Mouse (Mus musculus): ENCODE results near the gene Casp7. TPM values are rescaled to one million over a fixed set of nuclear protein-coding genes. Genes with fewer than 3 reads are reported as not detected.

Casp7 gene
- polyA plus RNA-seq, 1 experiment from 2014 or later: 22.8 TPM

DNA sequence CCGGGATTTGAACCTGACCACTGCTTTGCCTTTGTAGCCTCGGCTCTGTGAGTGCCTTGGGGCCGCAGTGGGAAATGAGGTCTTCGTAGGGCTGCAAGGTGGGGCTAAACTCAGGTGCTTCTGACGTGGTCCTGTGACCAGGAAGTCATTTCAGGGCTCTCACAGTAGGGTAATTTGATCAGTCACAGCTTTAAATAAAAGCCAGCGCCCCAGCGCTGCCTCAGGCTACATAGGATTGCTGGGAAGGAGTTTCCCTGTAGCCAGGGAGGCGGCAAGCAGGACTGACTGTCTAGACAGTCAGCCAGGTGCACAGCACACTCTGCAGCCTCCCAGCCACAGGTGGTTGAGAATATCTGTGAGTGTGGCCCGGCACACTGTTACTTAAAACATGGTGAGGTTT is 22.5 kb downstream of the Casp7 start:
- 43% methylated on average over 9 of the region's 9 CpGs for WGBS
- H3K9me3 ChIP-seq (replicated peaks; ENCODE audit: control insufficient read depth, low read length): no peaks in the 10 kb centered on the region
- no peak overlapping the region for H3K4me2 ChIP-seq (ENCODE audit: low read depth, low read length)
- no peaks in the 10 kb centered on the region for H3K27me3 ChIP-seq (ENCODE audit: control insufficient read depth, insufficient read depth, low read length)
- no peaks in the 10 kb centered on the region; the same call in 1 of the 2 replicates for H3K4me1 ChIP-seq (ENCODE audit: control insufficient read depth, insufficient read depth, low read length)
- DNase-seq (ENCODE audit: low spot score) (peak; percentile 67), ATAC-seq (replicated peaks; ENCODE audit: insufficient number of reproducible peaks, low FRiP score, low TSS enrichment, low read depth) (0 out of 2 replicates have a peak, but pooled peaks have one; percentile 27)
- H3K9ac ChIP-seq (replicated peaks; ENCODE audit: low read length): no peak overlapping the region
- H3K4me3 ChIP-seq (ENCODE audit: low read depth, low read length): no peak overlapping the region
- H3K36me3 ChIP-seq (replicated peaks; ENCODE audit: control insufficient read depth, insufficient read depth, low read depth, low read length): no peaks in the 10 kb centered on the region
- H3K27ac ChIP-seq (replicated peaks; ENCODE audit: low read depth, low read length): no peak overlapping the region

DNA sequence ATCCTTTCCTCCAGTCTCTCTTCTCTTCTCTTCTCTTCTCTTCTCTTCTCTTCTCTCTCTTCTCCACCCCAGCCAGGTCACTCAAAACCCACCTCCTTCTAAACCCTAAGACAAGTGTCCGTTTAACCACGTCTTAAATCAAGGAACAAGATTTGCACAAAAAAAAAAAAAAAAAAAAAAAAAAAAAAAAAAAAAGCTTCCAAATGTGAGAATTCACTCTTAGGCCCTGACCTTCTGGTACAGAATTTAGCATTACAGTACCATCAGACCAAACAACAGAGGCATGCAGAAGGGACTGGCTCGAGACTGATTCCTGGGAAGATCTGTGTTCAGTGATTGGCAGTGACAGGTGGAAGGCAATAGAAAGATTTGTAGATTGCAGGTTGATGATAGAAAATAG is 23.4 kb downstream of the Casp7 start:
- ATAC-seq (replicated peaks; ENCODE audit: insufficient number of reproducible peaks, low FRiP score, low TSS enrichment, low read depth) (no peak), DNase-seq (ENCODE audit: low spot score) (no peak)
- Histone ChIP-seq H3K4me1 (ENCODE audit: control insufficient read depth, insufficient read depth, low read length) (no peaks in the 10 kb centered on the region; the same call in 1 of the 2 replicates), H3K4me2 (ENCODE audit: low read depth, low read length) (no peak overlapping the region), H3K9me3 (replicated peaks; ENCODE audit: control insufficient read depth, low read length) (no peaks in the 10 kb centered on the region), H3K27me3 (ENCODE audit: control insufficient read depth, insufficient read depth, low read length) (no peaks in the 10 kb centered on the region), H3K4me3 (ENCODE audit: low read depth, low read length) (no peak overlapping the region), H3K27ac (replicated peaks; ENCODE audit: low read depth, low read length) (no peak overlapping the region), H3K9ac (replicated peaks; ENCODE audit: low read length) (no peak overlapping the region), H3K36me3 (replicated peaks; ENCODE audit: control insufficient read depth, insufficient read depth, low read depth, low read length) (no peaks in the 10 kb centered on the region)
- WGBS: 86% methylated on average over 3 of the region's 3 CpGs

DNA sequence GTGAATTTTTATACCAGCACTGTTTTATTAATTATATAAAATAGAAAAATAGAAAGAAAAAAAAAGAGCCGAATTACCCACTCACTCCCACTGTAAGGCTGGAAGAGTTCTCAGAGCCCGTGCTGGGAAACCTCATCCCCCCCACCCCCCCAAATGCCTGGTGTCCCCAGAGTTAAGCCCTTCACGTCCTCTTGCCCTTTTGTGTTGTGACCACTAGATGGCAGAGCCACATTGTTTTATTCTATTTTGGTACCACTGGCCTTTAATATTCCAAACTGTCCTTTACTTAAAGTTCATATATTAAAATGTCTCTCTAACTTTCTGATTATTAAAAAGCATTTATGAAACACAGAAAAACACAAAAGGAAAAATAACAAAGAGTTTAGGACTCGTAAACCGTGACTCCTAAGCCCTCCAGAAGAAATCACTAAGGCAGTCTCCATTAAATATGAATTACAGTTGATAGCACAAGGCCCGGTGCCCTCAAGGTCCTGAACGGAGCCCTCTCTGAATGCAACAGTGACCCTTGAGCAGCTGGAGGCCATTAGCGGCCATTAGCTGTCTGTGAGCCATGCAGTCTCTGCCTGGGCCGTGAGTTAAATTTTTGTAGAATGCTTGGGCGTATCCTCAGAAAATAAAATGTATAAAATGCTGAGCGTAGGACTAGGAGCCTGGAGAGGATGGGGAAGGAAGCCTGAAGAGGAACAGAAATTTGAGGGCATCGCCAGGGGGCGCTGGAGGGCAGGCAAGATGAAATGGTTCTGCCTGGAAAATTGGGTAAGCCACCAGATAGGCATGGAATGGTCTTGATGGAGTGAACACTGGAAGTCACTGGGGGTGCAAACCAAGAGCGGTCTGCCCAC is 25.8 kb downstream of the Casp7 start:
- peak overlapping the region; percentile 13; the same call in 1 of the 2 replicates for H3K4me2 ChIP-seq (ENCODE audit: low read depth, low read length)
- no peaks in the 10 kb centered on the region; the same call in 1 of the 2 replicates for H3K4me1 ChIP-seq (ENCODE audit: control insufficient read depth, insufficient read depth, low read length)
- H3K27me3 ChIP-seq (ENCODE audit: control insufficient read depth, insufficient read depth, low read length): no peaks in the 10 kb centered on the region
- DNase-seq (ENCODE audit: low spot score) (peak; percentile 83), ATAC-seq (replicated peaks; ENCODE audit: insufficient number of reproducible peaks, low FRiP score, low TSS enrichment, low read depth) (0 out of 2 replicates have a peak, but pooled peaks have one; percentile 67)
- WGBS: 21% methylated on average over 14 of the region's 14 CpGs
- no peak overlapping the region for H3K27ac ChIP-seq (replicated peaks; ENCODE audit: low read depth, low read length)
- H3K36me3 ChIP-seq (replicated peaks; ENCODE audit: control insufficient read depth, insufficient read depth, low read depth, low read length): no peaks in the 10 kb centered on the region
- no peaks in the 10 kb centered on the region for H3K9me3 ChIP-seq (replicated peaks; ENCODE audit: control insufficient read depth, low read length)
- no peak overlapping the region for H3K9ac ChIP-seq (replicated peaks; ENCODE audit: low read length)
- no peak overlapping the region for H3K4me3 ChIP-seq (ENCODE audit: low read depth, low read length)

DNA sequence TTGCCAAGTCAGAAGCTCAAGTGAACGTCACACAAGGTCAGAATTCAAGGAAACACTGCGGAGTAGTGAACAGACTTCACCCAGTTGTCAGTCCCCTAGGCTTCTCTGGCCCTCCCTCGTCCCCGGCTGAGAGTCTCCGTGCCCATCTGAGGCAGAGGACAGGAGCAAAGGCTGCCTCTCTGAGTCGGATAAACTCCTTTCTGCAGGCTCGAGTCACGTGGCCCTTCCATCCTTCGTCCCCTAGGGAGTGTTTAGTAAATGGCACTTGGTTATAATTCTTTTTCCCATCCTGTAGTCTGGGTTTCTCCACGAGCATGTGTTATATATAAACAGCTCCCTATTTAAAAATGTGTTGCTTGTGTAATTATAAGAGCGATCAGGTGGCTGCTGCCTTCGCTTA is 26.4 kb downstream of the Casp7 start:
- no peaks in the 10 kb centered on the region for H3K9me3 ChIP-seq (replicated peaks; ENCODE audit: control insufficient read depth, low read length)
- DNase-seq (ENCODE audit: low spot score): no peak
- H3K9ac ChIP-seq (replicated peaks; ENCODE audit: low read length): no peak overlapping the region
- H3K4me3 ChIP-seq (ENCODE audit: low read depth, low read length): no peak overlapping the region
- H3K4me1 ChIP-seq (ENCODE audit: control insufficient read depth, insufficient read depth, low read length): no peaks in the 10 kb centered on the region; the same call in 1 of the 2 replicates
- no peak overlapping the region for H3K27ac ChIP-seq (replicated peaks; ENCODE audit: low read depth, low read length)
- H3K4me2 ChIP-seq (ENCODE audit: low read depth, low read length): no peak overlapping the region
- ATAC-seq (replicated peaks; ENCODE audit: insufficient number of reproducible peaks, low FRiP score, low TSS enrichment, low read depth): no peak
- H3K36me3 ChIP-seq (replicated peaks; ENCODE audit: control insufficient read depth, insufficient read depth, low read depth, low read length): no peaks in the 10 kb centered on the region
- H3K27me3 ChIP-seq (ENCODE audit: control insufficient read depth, insufficient read depth, low read length): no peaks in the 10 kb centered on the region
- WGBS: 56% methylated on average over 12 of the region's 12 CpGs

DNA sequence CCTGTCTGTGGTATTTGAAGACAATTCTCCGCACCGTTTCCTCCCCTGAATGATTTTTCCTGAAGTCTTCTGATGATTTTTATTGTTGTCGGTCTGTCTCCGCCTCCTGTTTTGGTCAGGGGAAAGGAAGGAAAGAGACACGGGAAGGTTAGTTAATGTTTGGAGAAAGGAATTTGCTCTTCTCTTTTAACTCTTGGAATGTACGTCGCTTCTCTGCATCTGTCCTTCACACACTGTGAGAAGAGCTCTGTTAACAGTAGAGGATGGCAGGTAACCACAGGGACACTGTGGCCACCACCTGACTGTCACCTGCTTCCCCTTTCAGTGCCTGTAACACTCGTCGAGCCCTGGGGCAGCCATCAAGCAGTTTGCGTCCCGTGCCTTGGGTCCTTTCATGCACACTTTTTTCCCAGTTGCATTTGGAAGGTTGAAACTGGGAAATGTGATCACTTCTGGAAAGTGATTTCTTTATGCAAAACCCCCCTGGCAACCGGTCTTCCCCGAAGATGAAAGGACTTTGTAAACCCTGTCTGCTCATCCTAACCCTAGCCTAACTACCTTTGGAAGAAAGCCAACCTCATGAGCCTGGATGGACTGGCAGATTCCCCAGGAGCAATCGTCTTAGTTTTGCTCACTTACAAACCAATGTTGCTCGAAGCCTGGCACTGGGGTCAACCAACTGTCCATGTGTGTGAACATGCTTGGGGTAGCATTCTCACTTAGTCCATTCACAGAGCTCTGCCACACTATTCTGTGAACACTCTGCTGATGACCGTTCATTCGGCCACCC is 27.9 kb downstream of the Casp7 start:
- H3K4me1 ChIP-seq (ENCODE audit: control insufficient read depth, insufficient read depth, low read length): no peaks in the 10 kb centered on the region; the same call in 1 of the 2 replicates
- H3K27me3 ChIP-seq (ENCODE audit: control insufficient read depth, insufficient read depth, low read length): no peaks in the 10 kb centered on the region
- no peak for DNase-seq (ENCODE audit: low spot score)
- H3K36me3 ChIP-seq (replicated peaks; ENCODE audit: control insufficient read depth, insufficient read depth, low read depth, low read length): no peaks in the 10 kb centered on the region
- no peak overlapping the region for H3K4me3 ChIP-seq (ENCODE audit: low read depth, low read length)
- H3K27ac ChIP-seq (replicated peaks; ENCODE audit: low read depth, low read length): no peak overlapping the region
- ATAC-seq (replicated peaks; ENCODE audit: insufficient number of reproducible peaks, low FRiP score, low TSS enrichment, low read depth): no peak
- H3K9me3 ChIP-seq (replicated peaks; ENCODE audit: control insufficient read depth, low read length): no peaks in the 10 kb centered on the region
- H3K4me2 ChIP-seq (ENCODE audit: low read depth, low read length): no peak overlapping the region
- 87% methylated on average over 17 of the region's 17 CpGs for WGBS
- no peak overlapping the region for H3K9ac ChIP-seq (replicated peaks; ENCODE audit: low read length)

DNA sequence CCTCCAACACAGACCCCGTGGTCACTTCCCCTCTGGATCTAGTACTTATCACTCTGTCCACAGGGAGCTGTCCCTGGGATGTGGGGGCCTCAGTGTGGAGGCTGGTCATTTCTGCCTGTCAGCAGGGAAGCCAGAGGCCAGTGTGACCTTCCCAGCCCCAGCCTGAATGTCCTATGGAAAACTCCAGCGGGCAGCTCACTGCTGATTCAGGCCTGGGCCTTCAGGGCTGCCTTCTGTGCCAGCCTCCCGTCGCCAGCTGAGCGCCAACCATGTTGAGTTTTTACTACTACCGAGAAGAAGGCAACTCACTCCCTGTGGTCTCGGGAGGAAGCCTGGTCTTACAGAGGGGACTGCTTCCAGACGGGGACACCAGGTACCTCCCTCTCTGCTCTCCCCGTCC is 28.6 kb downstream of the Casp7 start:
- ATAC-seq (replicated peaks; ENCODE audit: insufficient number of reproducible peaks, low FRiP score, low TSS enrichment, low read depth): no peak
- DNase-seq (ENCODE audit: low spot score): no peak
- H3K27me3 ChIP-seq (ENCODE audit: control insufficient read depth, insufficient read depth, low read length): no peaks in the 10 kb centered on the region
- H3K9ac ChIP-seq (replicated peaks; ENCODE audit: low read length): no peak overlapping the region
- 63% methylated on average over 9 of the region's 9 CpGs for WGBS
- no peaks in the 10 kb centered on the region; the same call in 1 of the 2 replicates for H3K4me1 ChIP-seq (ENCODE audit: control insufficient read depth, insufficient read depth, low read length)
- no peaks in the 10 kb centered on the region for H3K9me3 ChIP-seq (replicated peaks; ENCODE audit: control insufficient read depth, low read length)
- no peak overlapping the region for H3K27ac ChIP-seq (replicated peaks; ENCODE audit: low read depth, low read length)
- no peak overlapping the region for H3K4me2 ChIP-seq (ENCODE audit: low read depth, low read length)
- no peak overlapping the region for H3K4me3 ChIP-seq (ENCODE audit: low read depth, low read length)
- H3K36me3 ChIP-seq (replicated peaks; ENCODE audit: control insufficient read depth, insufficient read depth, low read depth, low read length): no peaks in the 10 kb centered on the region

DNA sequence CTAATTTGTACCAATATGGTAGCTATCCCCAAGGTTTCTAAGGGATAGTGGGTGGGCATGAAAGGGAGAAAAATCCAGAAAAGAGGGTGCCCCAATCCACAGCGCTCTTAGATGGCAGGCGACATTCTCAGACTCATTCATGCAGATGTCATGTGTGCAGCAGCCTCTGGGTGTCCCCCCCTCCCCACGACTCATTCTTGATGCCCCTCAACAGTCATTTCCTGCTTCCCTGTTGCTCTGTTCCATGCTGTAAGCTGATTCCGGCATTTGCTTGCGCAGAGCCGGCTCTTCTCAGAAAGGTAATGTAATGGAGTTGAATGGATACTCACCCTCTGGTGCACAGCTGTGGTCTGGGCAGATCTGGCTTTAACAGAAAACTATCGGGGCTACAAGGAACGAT is 33.4 kb downstream of the Casp7 start:
- 58% methylated on average over 8 of the region's 8 CpGs for WGBS

DNA sequence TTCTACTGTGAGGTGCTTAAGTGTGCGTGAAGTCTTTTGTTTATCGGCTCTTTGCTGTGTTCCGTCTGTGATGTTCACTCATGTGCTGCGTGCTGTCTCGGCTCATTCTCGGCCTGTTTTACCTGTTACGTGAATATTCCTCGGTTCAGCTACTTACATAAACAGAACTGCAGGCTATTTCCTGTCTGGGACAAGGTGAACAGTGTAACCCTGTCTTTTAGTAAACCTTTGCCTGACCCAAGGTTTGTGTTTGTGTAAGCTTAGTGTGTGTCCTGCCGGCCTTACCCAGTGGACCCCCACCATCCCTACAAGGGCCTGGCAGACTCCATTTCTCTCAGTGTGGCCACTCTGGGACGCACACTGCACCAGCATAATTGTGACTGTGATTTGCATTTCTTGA is 35.8 kb downstream of the Casp7 start:
- no peaks in the 10 kb centered on the region for H3K9me3 ChIP-seq (replicated peaks; ENCODE audit: control insufficient read depth, low read length)
- DNase-seq (ENCODE audit: low spot score) (no peak), ATAC-seq (replicated peaks; ENCODE audit: insufficient number of reproducible peaks, low FRiP score, low TSS enrichment, low read depth) (no peak)
- H3K4me3 ChIP-seq (ENCODE audit: low read depth, low read length): no peak overlapping the region
- H3K36me3 ChIP-seq (replicated peaks; ENCODE audit: control insufficient read depth, insufficient read depth, low read depth, low read length): no peaks in the 10 kb centered on the region; the same call in 1 of the 2 replicates
- no peak overlapping the region for H3K9ac ChIP-seq (replicated peaks; ENCODE audit: low read length)
- no peak overlapping the region for H3K4me2 ChIP-seq (ENCODE audit: low read depth, low read length)
- no peak overlapping the region for H3K27ac ChIP-seq (replicated peaks; ENCODE audit: low read depth, low read length)
- no peaks in the 10 kb centered on the region for H3K4me1 ChIP-seq (ENCODE audit: control insufficient read depth, insufficient read depth, low read length)
- 57% methylated on average over 10 of the region's 10 CpGs for WGBS
- no peaks in the 10 kb centered on the region for H3K27me3 ChIP-seq (ENCODE audit: control insufficient read depth, insufficient read depth, low read length)

More for the DNA sequence above, 33.4 kb downstream of the Casp7 start:
- DNase-seq (ENCODE audit: low spot score) (peak; percentile 54), ATAC-seq (replicated peaks; ENCODE audit: insufficient number of reproducible peaks, low FRiP score, low TSS enrichment, low read depth) (no peak)
- H3K36me3 ChIP-seq (replicated peaks; ENCODE audit: control insufficient read depth, insufficient read depth, low read depth, low read length): no peaks in the 10 kb centered on the region; the same call in 1 of the 2 replicates
- H3K27me3 ChIP-seq (ENCODE audit: control insufficient read depth, insufficient read depth, low read length): no peaks in the 10 kb centered on the region
- no peak overlapping the region for H3K9ac ChIP-seq (replicated peaks; ENCODE audit: low read length)
- no peak overlapping the region for H3K4me3 ChIP-seq (ENCODE audit: low read depth, low read length)
- H3K9me3 ChIP-seq (replicated peaks; ENCODE audit: control insufficient read depth, low read length): no peaks in the 10 kb centered on the region
- H3K27ac ChIP-seq (replicated peaks; ENCODE audit: low read depth, low read length): no peak overlapping the region
- H3K4me2 ChIP-seq (ENCODE audit: low read depth, low read length): no peak overlapping the region
- no peaks in the 10 kb centered on the region for H3K4me1 ChIP-seq (ENCODE audit: control insufficient read depth, insufficient read depth, low read length)
